Mouse (Mus musculus) liver, embryonic 14.5 days (tissue): Measurements from ENCODE around the gene Gm45785. TPM values are rescaled to one million over a fixed set of nuclear protein-coding genes. Genes with fewer than 3 reads are reported as not detected.
"Not testable (repeated sequence)": the region's sequence is repeated elsewhere in the genome, so short reads cannot be mapped to it uniquely, and the experiment has no call there.

ENCODE experiments used
- ATAC-seq: fragments of 200-750 bp; cut with Nextera tagmentation; 2 replicates; pipeline ENCODE4 v1.8.0; 2017; ENCODE audit warnings: moderate number of reproducible peaks, mild to moderate bottlenecking, moderate library complexity; ENCODE audit not compliant: insufficient read depth
- DNase-seq, 3 experiments: peaks; one replicate each; pipeline ENCODE4 v3.0.0-alpha.2; 2012 to 2013; ENCODE audit warnings: low read depth in 3 of 3, low spot score in 3 of 3
- H3K27ac ChIP-seq: fragments of 300-500 bp; sonication (generic); 2 replicates; pipeline ENCODE4 v1.5.1; 2014; ENCODE audit warnings: moderate library complexity, mild to moderate bottlenecking, control low read depth, inconsistent platforms
- H3K27me3 ChIP-seq: fragments of 300-500 bp; sonication (generic); 2 replicates; pipeline ENCODE4 v1.6.1; 2014; ENCODE audit warnings: mild to moderate bottlenecking, low read length, moderate library complexity; ENCODE audit not compliant: control insufficient read depth, insufficient read depth
- H3K36me3 ChIP-seq: fragments of 300-500 bp; sonication (generic); replicated peaks from 2 replicates; pipeline ENCODE4 v1.6.1; 2014; ENCODE audit warnings: low read depth; ENCODE audit not compliant: control insufficient read depth, insufficient read depth
- H3K4me1 ChIP-seq, 2 experiments: fragments of 200-500 bp in 1 of 2; fragments of 300-500 bp in 1 of 2; sonication (generic) in 1 of 2; replicated peaks; 2 replicates each; pipeline ENCODE4 v1.6.1; 2012 to 2014; ENCODE audit warnings: antibody characterized with exemption in 1 of 2, inconsistent platforms in 1 of 2, low read length in 1 of 2; ENCODE audit not compliant: control insufficient read depth in 2 of 2, insufficient read depth in 2 of 2
- H3K4me2 ChIP-seq: fragments of 300-500 bp; sonication (generic); 2 replicates; pipeline ENCODE4 v1.6.1; 2014; ENCODE audit warnings: low read depth, mild to moderate bottlenecking, control low read depth, moderate library complexity
- H3K4me3 ChIP-seq, 2 experiments: fragments of 200-500 bp in 1 of 2; fragments of 300-500 bp in 1 of 2; sonication (generic) in 1 of 2; 2 replicates each; pipeline ENCODE4 v1.5.1; 2012 to 2014; ENCODE audit warnings: low read depth in 2 of 2, low read length in 2 of 2, mild to moderate bottlenecking in 2 of 2, control low read depth in 1 of 2, inconsistent platforms in 1 of 2, moderate library complexity in 1 of 2; ENCODE audit not compliant: insufficient read depth in 1 of 2
- H3K9ac ChIP-seq: fragments of 300-500 bp; sonication (generic); replicated peaks from 2 replicates; pipeline ENCODE4 v1.6.1; 2014; ENCODE audit warnings: mild to moderate bottlenecking, control low read depth, moderate library complexity
- H3K9me3 ChIP-seq: fragments of 300-500 bp; sonication (generic); 2 replicates; pipeline ENCODE4 v1.6.1; 2016; ENCODE audit warnings: low read length, mixed read lengths; ENCODE audit not compliant: control insufficient read depth
- CTCF ChIP-seq: IDR thresholded peaks from 2 replicates; pipeline ENCODE4 v1.5.1; 2016; ENCODE audit warnings: antibody characterized with exemption, low read depth, control low read depth
- EP300 ChIP-seq: IDR thresholded peaks from 2 replicates; pipeline ENCODE4 v1.6.1; 2016; ENCODE audit warnings: antibody characterized with exemption, low read depth
- WGBS: fragments of 180-500 bp; shearing (Covaris S2); extraction: QIAGEN DNeasy Blood & Tissue Kit; methylation state at CpG from one replicate; pipeline ENCODE4 v1.1.7; 2014; ENCODE audit not compliant: insufficient replicate concordance; 5-methylcytosine and 5-hydroxymethylcytosine counted together
- polyA plus RNA-seq, 2 experiments: library from polyadenylated mRNA; depleted of rRNA in 1 of 2; stranded (reverse) in 1 of 2; unstranded in 1 of 2; fragments of >200 nt; fragmentation: Nextera tagmentation in 1 of 2; extraction: Ambion mirVana in 1 of 2; gene quantifications; 2 replicates each; pipeline versions ENCODE4 v1.2.1 to v1.2.3; 2012 to 2014

The Gm45785 gene
- polyA plus RNA-seq, 2 experiments: not detected

- WGBS: 71% methylated on average over 10 of the region's 10 CpGs
- no peak for DNase-seq
- H3K9me3 ChIP-seq: no peaks in the 10 kb centered on the region
- no peak within 1 kb of the TSS for H3K9ac ChIP-seq
- no peak within 1 kb of the TSS for H3K4me3 ChIP-seq
- no peak for ATAC-seq
- no peaks in the 10 kb centered on the region for H3K4me1 ChIP-seq
- H3K27me3 ChIP-seq: no peaks in the 10 kb centered on the region
- no peak for TF ChIP-seq EP300
- TF ChIP-seq CTCF: no peak
- peaks cover 6% of the 10 kb centered on the region for H3K36me3 ChIP-seq
- H3K4me2 ChIP-seq: no peak within 1 kb of the TSS
- H3K27ac ChIP-seq: no peak within 1 kb of the TSS
Observed at GRCm38 (mm10) chr7:140900220-140900619, 44.1 kb upstream of the Gm45785 start, which contains the start of gene Cox8b. TSS of gene Cox8b (minus strand) at chr7:140900446.

- Histone ChIP-seq H3K9me3 (no peaks in the 10 kb centered on the region), H3K27ac (no peak overlapping the region), H3K27me3 (no peaks in the 10 kb centered on the region), H3K4me3 (no peak overlapping the region), H3K36me3 (peaks cover 9% of the 10 kb centered on the region), H3K4me2 (no peak overlapping the region), H3K9ac (no peak overlapping the region), H3K4me1 (no peaks in the 10 kb centered on the region)
- ATAC-seq (no peak), DNase-seq (no peak)
- 69% methylated on average over 3 of the region's 3 CpGs for WGBS
- no peak for TF ChIP-seq EP300
- TF ChIP-seq CTCF: no peak
Observed at GRCm38 (mm10) chr7:140899121-140899520, 43.0 kb upstream of the Gm45785 start.

- H3K9ac ChIP-seq: no peak overlapping the region
- H3K9me3 ChIP-seq: no peaks in the 10 kb centered on the region
- no peak for TF ChIP-seq CTCF
- no peak for TF ChIP-seq EP300
- H3K27me3 ChIP-seq: no peaks in the 10 kb centered on the region
- no peaks in the 10 kb centered on the region for H3K4me1 ChIP-seq
- H3K36me3 ChIP-seq: peaks cover 11% of the 10 kb centered on the region
- DNase-seq (no peak), ATAC-seq (no peak)
- H3K27ac ChIP-seq: no peak overlapping the region
- 77% methylated on average over 7 of the region's 7 CpGs for WGBS
- no peak overlapping the region for H3K4me2 ChIP-seq
- H3K4me3 ChIP-seq: no peak overlapping the region
Observed at GRCm38 (mm10) chr7:140897863-140898262, 41.7 kb upstream of the Gm45785 start.

- Histone ChIP-seq H3K9me3 (no peaks in the 10 kb centered on the region), H3K9ac (no peak overlapping the region), H3K4me1 (no peaks in the 10 kb centered on the region), H3K27ac (no peak overlapping the region), H3K27me3 (no peaks in the 10 kb centered on the region), H3K36me3 (peaks cover 27% of the 10 kb centered on the region), H3K4me2 (no peak overlapping the region), H3K4me3 (no peak overlapping the region)
- WGBS: 84% methylated on average over 3 of the region's 3 CpGs
- TF ChIP-seq CTCF: no peak
- TF ChIP-seq EP300: no peak
- DNase-seq (no peak), ATAC-seq (no peak)
Observed at GRCm38 (mm10) chr7:140894611-140895010, 38.5 kb upstream of the Gm45785 start.

- WGBS: 77% methylated on average over 7 of the region's 7 CpGs
- DNase-seq: no peak
- no peak for ATAC-seq
- TF ChIP-seq EP300 (no peak), CTCF (no peak)
- H3K36me3 ChIP-seq: peaks cover 33% of the 10 kb centered on the region
- H3K4me2 ChIP-seq: no peak overlapping the region
- H3K4me1 ChIP-seq: no peaks in the 10 kb centered on the region
- H3K9ac ChIP-seq: no peak overlapping the region
- H3K9me3 ChIP-seq: no peaks in the 10 kb centered on the region
- H3K4me3 ChIP-seq: no peak overlapping the region
- no peak overlapping the region for H3K27ac ChIP-seq
- H3K27me3 ChIP-seq: no peaks in the 10 kb centered on the region
Observed at GRCm38 (mm10) chr7:140894031-140894430, 37.9 kb upstream of the Gm45785 start.

- 95% methylated on average over 16 of the region's 16 CpGs for WGBS
- H3K4me3 ChIP-seq, H3K4me1 ChIP-seq, H3K9ac ChIP-seq, DNase-seq, H3K27me3 ChIP-seq, ATAC-seq, H3K4me2 ChIP-seq, H3K9me3 ChIP-seq, H3K27ac ChIP-seq: not testable (repeated sequence)
- peaks cover 58% of the 10 kb centered on the region for H3K36me3 ChIP-seq
Observed at GRCm38 (mm10) chr7:140890636-140891035, 34.5 kb upstream of the Gm45785 start.
